Mouse (Mus musculus): ENCODE data around the gene Agtrap.
"Not testable (repeated sequence)": the region's sequence is repeated elsewhere in the genome, so short reads cannot be mapped to it uniquely, and the experiment has no call there.

Gene Agtrap

GRCm38 (mm10) chr4:148087907-148088527 is at the start of gene Agtrap:
Agtrap (minus strand) TSS chr4:148088031.
- peak; percentile 95 to 96 for DNase-seq

- DNase-seq, result no peak
Measured at GRCm38 (mm10) chr4:148137503-148137902, 49.7 kb upstream of the Agtrap start.

- no peak for DNase-seq
Measured at GRCm38 (mm10) chr4:148134988-148135387, 47.2 kb upstream of the Agtrap start.

- no peak for DNase-seq
Measured at GRCm38 (mm10) chr4:148131497-148132081, 43.8 kb upstream of the Agtrap start.

- no peak for DNase-seq
Measured at GRCm38 (mm10) chr4:148130561-148131413, 43.0 kb upstream of the Agtrap start, which contains the start of gene Draxin. Draxin (minus strand) TSS chr4:148130698.

GRCm38 (mm10) chr4:148130133-148130532 is 42.3 kb upstream of the Agtrap start, which contains the start of gene Mad2l2:
Mad2l2 (plus strand) TSS chr4:148130384.
- DNase-seq, result no peak

GRCm38 (mm10) chr4:148128672-148129071 is 40.8 kb upstream of the Agtrap start:
- DNase-seq, result no peak

GRCm38 (mm10) chr4:148128241-148128640 is 40.4 kb upstream of the Agtrap start:
- no peak for DNase-seq

- DNase-seq, result no peak
Measured at GRCm38 (mm10) chr4:148122694-148123066, 34.8 kb upstream of the Agtrap start.

- DNase-seq, result no peak
Measured at GRCm38 (mm10) chr4:148121982-148122693, 34.3 kb upstream of the Agtrap start.

GRCm38 (mm10) chr4:148121362-148121761 is 33.5 kb upstream of the Agtrap start:
- no peak for DNase-seq

- no peak for DNase-seq
Measured at GRCm38 (mm10) chr4:148120555-148120954, 32.7 kb upstream of the Agtrap start.

GRCm38 (mm10) chr4:148119578-148119977 is 31.7 kb upstream of the Agtrap start:
- not testable (repeated sequence) for DNase-seq

- DNase-seq, result no peak
Measured at GRCm38 (mm10) chr4:148117392-148117791, 29.6 kb upstream of the Agtrap start.

- DNase-seq, result no peak
Measured at GRCm38 (mm10) chr4:148116657-148117056, 28.8 kb upstream of the Agtrap start.

- no peak for DNase-seq
Measured at GRCm38 (mm10) chr4:148115467-148115866, 27.6 kb upstream of the Agtrap start.

GRCm38 (mm10) chr4:148114758-148115391 is 27.0 kb upstream of the Agtrap start:
- peak; percentile 66 to 68 for DNase-seq

GRCm38 (mm10) chr4:148112519-148112918 is 24.7 kb upstream of the Agtrap start:
- DNase-seq, result no peak

- DNase-seq, result no peak
Measured at GRCm38 (mm10) chr4:148109215-148109614, 21.4 kb upstream of the Agtrap start.

GRCm38 (mm10) chr4:148108565-148109100 is 20.8 kb upstream of the Agtrap start:
- DNase-seq, result no peak

GRCm38 (mm10) chr4:148107621-148108291 is 19.9 kb upstream of the Agtrap start:
- no peak for DNase-seq

GRCm38 (mm10) chr4:148104146-148104545 is 16.3 kb upstream of the Agtrap start:
- DNase-seq, result no peak
